Mouse (Mus musculus) embryonic stem cell, embryonic (primary cell): ENCODE results near the gene Socs5.

Source experiments
- CTCF ChIA-PET, 4 experiments: fragments of 300-600 bp in 2 of 4; fragments of 350-600 bp in 2 of 4; sonication (Branson Sonifier 250); formaldehyde crosslinking; loops; one replicate each; lab custom pipeline; 2022; ENCODE audit warnings: inconsistent platforms in 2 of 4; lab: Charles Lee
- POLR2A ChIA-PET, 4 experiments: fragments of 300-600 bp in 2 of 4; fragments of 350-600 bp in 2 of 4; sonication (Branson Sonifier 250); formaldehyde crosslinking; loops; one replicate each; lab custom pipeline; 2022; ENCODE audit warnings: antibody characterized with exemption in 4 of 4, inconsistent platforms in 1 of 4; lab: Charles Lee

The Socs5 gene

DNA sequence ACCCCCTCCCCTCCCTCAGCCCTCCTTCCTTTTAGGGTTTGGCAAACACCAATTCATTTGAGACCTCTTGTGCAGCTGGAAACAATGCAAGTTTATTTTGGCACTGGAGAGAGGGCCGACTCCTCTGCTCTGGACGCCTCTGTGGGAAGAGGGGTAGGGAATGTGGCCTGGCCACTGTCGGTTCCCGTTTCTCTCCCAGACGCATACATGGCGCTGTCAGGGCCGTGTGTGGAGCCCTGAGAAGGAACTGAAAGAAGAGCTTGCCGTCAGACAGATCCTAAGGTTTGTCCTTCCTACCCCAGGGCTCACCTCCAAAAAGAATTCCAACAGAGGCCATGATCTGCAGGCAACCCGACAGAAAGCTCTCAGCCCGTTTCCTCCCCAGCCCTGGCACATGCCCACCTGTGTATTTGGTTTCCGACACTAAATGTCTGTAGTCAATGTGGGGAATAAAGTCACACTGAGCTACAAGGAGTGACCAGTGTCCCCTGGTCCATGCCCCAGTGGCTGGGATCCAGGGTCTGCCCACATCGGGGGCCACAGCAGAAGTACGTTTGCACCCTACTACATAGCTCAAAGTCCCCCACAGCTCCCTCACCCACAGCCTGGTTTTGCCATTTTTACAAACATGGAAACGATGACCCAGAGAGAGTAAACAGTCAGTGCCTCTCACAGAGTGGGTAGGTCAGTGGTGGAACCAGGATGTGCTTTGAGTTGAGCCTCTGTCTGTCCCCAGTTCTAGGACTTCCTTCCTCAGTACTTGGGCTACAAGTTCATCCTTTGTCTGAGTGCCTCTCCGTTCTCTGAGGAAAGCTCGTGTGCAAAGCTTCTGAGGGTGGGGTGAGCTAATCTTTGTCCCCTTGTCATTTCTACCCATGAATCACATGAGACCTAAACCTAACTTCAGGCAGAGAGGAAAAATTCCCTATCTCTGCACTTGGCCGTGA, 68.9 kb downstream of the Socs5 start:
- POLR2A ChIA-PET = interaction anchor here in 2 of 4 experiments (0.8 to 3.4 kb wide), 6 partner anchors 9 to 743 kb away, joined by 3 to 9 read pairs (median 5); partner anchors contain the start of genes Calm2 (in 1 of the 2) and Socs5 (in 1 of the 2)
- CTCF ChIA-PET = interaction anchor here in 1 of 4 experiments (0.9 kb wide), 1 partner anchor 10 kb away, joined by 4 read pairs; no protein-coding TSS in a partner anchor

DNA sequence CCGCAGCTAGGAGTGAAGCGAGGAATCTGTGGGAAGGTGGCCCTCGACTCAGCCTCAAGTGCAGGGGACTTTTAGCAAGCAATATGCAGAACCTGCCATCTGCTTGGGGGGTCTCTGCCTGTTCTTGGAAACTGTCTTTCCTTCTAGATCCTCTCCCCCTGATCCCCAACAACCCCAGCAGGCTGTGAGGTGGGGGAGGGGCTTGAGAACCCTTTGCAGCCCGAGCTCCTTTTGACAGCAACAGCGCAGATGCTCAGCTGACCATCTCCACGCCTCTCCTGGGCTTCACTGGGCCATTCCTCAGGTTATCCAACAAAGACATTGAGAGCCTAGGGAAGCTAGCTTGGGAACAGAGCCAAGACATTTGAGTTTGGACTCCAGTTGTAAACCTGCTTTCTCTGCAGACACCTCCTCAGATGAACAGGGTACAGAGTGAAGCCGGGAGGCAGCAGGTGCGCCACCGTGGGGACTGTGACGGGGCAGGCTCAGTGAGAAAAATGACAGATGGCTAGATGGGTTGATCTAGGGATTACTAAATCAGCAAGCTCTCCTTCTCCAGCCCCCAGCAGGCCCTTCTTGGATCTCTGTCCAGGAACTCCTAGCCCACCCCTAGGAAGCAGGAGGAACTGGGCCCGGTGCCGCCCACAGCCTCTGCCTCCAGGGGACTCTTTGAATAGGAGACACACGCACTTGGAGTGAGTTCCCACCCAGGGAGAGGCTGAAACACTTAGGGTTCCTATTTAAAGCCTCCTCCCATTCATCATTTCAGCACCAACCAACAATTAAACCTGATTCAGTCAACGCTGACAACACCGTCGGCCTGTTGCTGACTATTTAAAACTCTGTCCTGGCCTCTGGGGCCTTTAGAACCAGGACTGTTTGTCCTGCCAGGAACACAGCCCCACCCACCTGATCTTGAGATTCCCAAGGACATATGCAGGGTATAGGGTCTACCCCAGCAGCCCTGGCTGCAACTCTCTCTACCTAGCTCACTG, 71.4 kb downstream of the Socs5 start:
- CTCF ChIA-PET = interaction anchor here in 3 of 4 experiments (0.5 to 1.3 kb wide), 6 partner anchors 14 to 232 kb away, joined by 3 to 7 read pairs (median 6); partner anchors contain the start of gene Socs5 (in 1 of the 3)
- POLR2A ChIA-PET = interaction anchor here in 3 of 4 experiments (0.6 to 1.9 kb wide), 12 partner anchors 15 to 356 kb away, joined by 3 to 12 read pairs (median 4); partner anchors contain the start of genes Socs5 (in 2 of the 3), Calm2 (in 1 of the 3), Cript (in 1 of the 3) and Pigf (in 1 of the 3)

DNA sequence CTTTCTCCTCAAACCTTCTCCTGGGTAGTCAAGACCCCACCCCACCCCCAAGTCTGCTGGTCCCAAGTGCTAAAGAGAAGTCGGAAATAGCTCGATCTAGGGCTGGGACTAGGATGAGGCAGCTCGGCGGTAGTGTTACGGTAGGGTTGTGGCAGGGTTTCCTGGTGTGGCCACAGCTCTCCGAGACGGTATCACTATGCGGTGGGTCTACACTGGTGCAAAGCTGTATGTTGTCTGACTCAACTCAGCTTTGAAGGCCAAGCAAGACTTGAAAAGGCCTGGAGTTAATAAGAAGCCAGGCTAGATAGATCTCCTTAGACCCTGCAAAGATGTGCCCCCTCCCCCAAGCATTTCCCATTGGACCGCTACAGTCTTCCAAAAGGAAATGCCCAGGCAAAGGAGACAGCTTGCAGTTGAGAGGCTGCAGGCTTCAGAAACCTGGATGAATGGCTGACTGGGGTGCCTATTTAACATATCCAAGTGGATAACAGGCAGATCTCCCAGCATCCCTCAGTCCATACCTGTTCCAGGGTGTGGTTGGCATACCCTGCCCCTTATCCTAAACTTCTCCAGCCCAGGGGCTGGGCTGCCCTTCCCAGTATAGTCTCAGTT, 72.6 kb downstream of the Socs5 start:
- ChIA-PET CTCF (interaction anchor here in 3 of 4 experiments (0.5 to 1.3 kb wide), 6 partner anchors 13 to 136 kb away, joined by 3 to 6 read pairs (median 3); partner anchors contain the start of gene Socs5 (in 1 of the 3)), POLR2A (interaction anchor here in 3 of 4 experiments (0.5 to 1.9 kb wide), 18 partner anchors 13 to 357 kb away, joined by 3 to 12 read pairs (median 3); partner anchors contain the start of genes Socs5 (in 2 of the 3), Calm2 (in 1 of the 3), Cript (in 1 of the 3) and Pigf (in 1 of the 3))

DNA sequence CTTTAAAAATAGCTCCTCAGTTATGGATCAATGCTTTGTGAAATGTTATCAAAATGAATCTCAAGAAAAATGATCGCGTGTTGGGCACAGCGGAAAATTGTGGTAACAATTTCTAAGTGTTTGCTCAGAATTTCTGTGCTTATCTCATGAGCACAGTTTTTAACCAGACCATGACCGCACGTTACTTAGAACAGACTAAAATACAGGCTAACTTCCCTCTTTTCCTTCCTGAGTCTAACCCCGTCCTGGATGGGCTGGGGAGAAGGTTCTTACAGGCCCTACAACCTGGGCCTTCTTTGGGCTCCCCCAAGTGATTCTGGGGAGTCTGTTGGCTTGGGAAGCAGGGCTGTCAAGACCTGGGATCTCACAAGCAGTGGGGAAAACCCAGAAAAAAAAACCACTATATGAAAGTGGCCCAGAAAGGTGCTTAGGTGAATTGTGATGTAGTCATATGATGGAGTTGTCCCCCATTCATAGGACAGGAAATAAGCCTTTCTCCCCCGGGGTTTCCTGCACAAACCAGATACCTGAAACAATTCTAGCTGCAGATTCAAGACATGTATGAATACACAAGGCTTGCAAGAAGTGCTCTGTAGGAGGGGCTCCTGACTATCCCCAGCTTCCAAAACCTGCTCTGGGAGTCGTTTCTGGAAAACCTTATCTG, 74.3 kb downstream of the Socs5 start:
- POLR2A ChIA-PET = interaction anchor here in 2 of 4 experiments (0.9 to 1.4 kb wide), 6 partner anchors 16 to 265 kb away, joined by 3 read pairs; partner anchors contain the start of gene Socs5 (in 2 of the 2)

DNA sequence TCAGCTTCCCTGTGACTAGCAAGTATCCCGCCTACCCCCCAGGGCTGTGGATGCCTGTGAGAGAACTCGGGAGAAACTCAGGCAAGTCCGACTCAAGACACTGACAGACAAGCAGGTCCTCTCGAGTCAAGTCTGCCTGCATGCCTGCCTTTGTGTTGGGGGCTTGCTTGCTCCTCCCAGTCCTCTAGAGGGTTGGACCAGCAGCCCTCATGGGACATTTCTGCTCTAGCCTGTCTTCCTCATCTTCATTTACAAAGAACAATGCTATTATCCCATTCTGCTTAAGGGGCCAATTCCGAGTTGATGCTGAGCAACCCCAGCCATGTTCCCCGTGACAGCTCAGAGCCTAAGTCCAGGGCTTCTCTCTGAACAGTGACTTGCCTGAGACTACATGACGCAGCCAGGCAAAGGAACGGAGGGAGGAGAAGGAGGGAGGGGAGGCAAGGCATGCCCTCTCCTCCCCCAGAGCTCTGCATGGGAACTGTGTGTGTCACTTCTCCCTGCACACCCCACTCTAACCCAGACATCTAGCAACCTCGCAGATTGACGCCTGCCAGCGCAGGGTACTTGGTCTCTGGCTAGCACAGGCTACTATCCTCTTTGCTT, 78.1 kb downstream of the Socs5 start:
- ChIA-PET POLR2A (interaction anchor here in 3 of 4 experiments (0.6 to 1.4 kb wide), 3 partner anchors 18 to 129 kb away, joined by 3 to 4 read pairs (median 3); no protein-coding TSS in a partner anchor), CTCF (no interaction called here)

More for the DNA sequence above, 74.3 kb downstream of the Socs5 start:
- CTCF ChIA-PET = interaction anchor here in 1 of 4 experiments (0.6 kb wide), 1 partner anchor 510 kb away, joined by 4 read pairs; no protein-coding TSS in a partner anchor

DNA sequence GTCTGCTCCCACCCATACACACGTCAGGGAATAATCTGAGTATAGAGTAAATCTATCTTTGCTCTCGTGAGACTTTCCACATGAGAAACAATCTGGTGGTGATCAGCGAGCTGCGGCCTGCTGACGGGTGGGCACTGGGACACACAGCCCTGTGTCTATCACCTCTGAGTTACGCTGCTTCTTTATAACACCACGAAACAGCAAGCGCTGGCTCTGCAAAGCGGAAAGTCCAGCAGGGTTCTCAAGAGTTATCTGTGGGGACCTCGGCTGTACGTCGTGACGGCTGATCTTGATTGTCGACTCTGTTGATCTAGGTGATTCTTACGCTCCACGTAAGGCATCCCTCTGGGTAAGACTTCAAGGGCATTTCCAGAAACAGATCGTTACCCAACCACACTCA, 79.5 kb downstream of the Socs5 start:
- CTCF ChIA-PET = no interaction called here

More for the DNA sequence above, 79.5 kb downstream of the Socs5 start:
- POLR2A ChIA-PET = no interaction called here
